Mouse (Mus musculus) midbrain, embryonic 12.5 days (tissue): Measurements from ENCODE around the gene Apc2. TPM values are rescaled to one million over a fixed set of nuclear protein-coding genes. Genes with fewer than 3 reads are reported as not detected.
A peak's percentile ranks its signal among the peaks of the same experiment; 100 is the strongest.

Experiments used
- ATAC-seq: fragments of 200-750 bp; cut with Nextera tagmentation; 2 replicates; pipeline ENCODE4 v1.8.0; 2017; ENCODE audit warnings: low read depth, moderate TSS enrichment, moderate library complexity; ENCODE audit not compliant: low FRiP score
- H3K27ac ChIP-seq: fragments of 300-500 bp; sonication (generic); replicated peaks from 2 replicates; pipeline ENCODE4 v1.5.1; 2016; ENCODE audit warnings: mild to moderate bottlenecking
- H3K27me3 ChIP-seq: fragments of 300-500 bp; sonication (generic); 2 replicates; pipeline ENCODE4 v1.6.1; 2016; ENCODE audit warnings: mild to moderate bottlenecking
- H3K36me3 ChIP-seq: fragments of 300-500 bp; sonication (generic); 2 replicates; pipeline ENCODE4 v1.6.1; 2016
- H3K4me1 ChIP-seq: fragments of 300-500 bp; sonication (generic); 2 replicates; pipeline ENCODE4 v1.6.1; 2016
- H3K4me2 ChIP-seq: fragments of 300-500 bp; sonication (generic); replicated peaks from 2 replicates; pipeline ENCODE4 v1.6.1; 2016; ENCODE audit warnings: mild to moderate bottlenecking, moderate library complexity
- H3K4me3 ChIP-seq: fragments of 300-500 bp; sonication (generic); 2 replicates; pipeline ENCODE4 v1.5.1; 2016; ENCODE audit warnings: mild to moderate bottlenecking
- H3K9ac ChIP-seq: fragments of 300-500 bp; sonication (generic); replicated peaks from 2 replicates; pipeline ENCODE4 v1.6.1; 2016; ENCODE audit warnings: mild to moderate bottlenecking, moderate library complexity
- H3K9me3 ChIP-seq: fragments of 300-500 bp; sonication (generic); 2 replicates; pipeline ENCODE4 v1.6.1; 2016; ENCODE audit warnings: mild to moderate bottlenecking
- WGBS: fragments of 180-500 bp; shearing (Covaris S2); methylation state at CpG from one replicate; pipeline ENCODE4 v1.1.7; 2016; 5-methylcytosine and 5-hydroxymethylcytosine counted together
- microRNA-seq: library from miRNA; unstranded; fragments of <30 nt; microRNA quantifications from one replicate; pipeline ENCODE4, GENCODE M21; 2017
- polyA plus RNA-seq: library from polyadenylated mRNA; unstranded; fragments of >200 nt; fragmentation: Nextera tagmentation; extraction: Ambion mirVana; gene quantifications from 2 replicates; pipeline ENCODE4 v1.2.1, GENCODE M21; 2016

The Apc2 gene
- polyA plus RNA-seq, 1 experiment from 2014 or later = 181 TPM

- Histone ChIP-seq H3K4me1 (peaks cover 25% of the 10 kb centered on the region), H3K4me3 (no peak overlapping the region), H3K27me3 (peaks cover 99% of the 10 kb centered on the region), H3K4me2 (no peak overlapping the region), H3K27ac (no peak overlapping the region), H3K9ac (no peak overlapping the region), H3K36me3 (no peaks in the 10 kb centered on the region), H3K9me3 (no peaks in the 10 kb centered on the region)
- 16% methylated on average over 11 of the region's 11 CpGs for WGBS
- ATAC-seq = no peak
These were observed 56.1 kb downstream of the Apc2 start for GRCm38 (mm10) chr10:80351896-80352295.

DNA sequence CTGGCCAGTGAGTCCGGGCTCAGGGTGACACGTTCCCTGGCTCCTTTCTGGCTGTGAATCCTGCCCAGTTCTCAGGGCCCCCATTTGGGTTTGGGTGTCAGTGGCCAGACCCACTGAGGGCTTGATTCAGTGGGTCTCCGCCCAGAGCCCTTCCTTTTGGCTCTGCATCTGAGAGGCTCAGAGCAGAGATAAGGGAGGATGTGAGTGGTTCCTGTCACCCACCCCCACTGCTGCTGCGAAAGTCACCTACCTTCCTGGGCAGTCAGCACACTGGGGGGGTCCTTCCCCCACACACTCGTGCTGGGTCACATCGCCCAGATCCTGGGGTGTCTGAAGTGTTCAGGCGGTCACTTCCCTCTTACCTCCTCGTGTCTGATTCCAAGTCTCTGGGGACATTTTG is 57.0 kb downstream of the Apc2 start:
- no peak overlapping the region for H3K27ac ChIP-seq
- no peaks in the 10 kb centered on the region for H3K36me3 ChIP-seq
- ATAC-seq = no peak
- no peaks in the 10 kb centered on the region for H3K9me3 ChIP-seq
- WGBS = 72% methylated on average over 8 of the region's 8 CpGs
- no peak overlapping the region for H3K4me3 ChIP-seq
- peaks cover 99% of the 10 kb centered on the region for H3K27me3 ChIP-seq
- no peak overlapping the region for H3K9ac ChIP-seq
- no peak overlapping the region for H3K4me2 ChIP-seq
- H3K4me1 ChIP-seq = peaks cover 26% of the 10 kb centered on the region

DNA sequence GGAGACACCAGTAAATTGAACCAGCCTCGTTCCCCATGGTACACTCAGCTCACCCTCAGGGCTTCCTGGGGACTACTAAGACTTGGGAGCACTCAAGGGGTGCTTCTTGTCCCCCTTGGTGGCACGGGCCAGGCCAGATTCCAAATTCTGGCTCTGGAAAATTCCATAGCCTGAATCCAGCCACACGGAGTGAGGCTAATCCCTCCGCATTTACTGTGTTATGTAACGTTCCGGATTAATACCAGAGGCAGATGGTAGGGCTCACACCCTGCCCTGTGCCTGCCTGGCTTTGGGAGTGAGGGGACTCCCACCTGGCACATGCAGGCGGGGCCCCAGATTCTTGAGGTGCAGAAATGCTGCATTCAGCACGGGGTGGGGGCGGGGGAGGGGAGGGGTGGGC is 59.7 kb downstream of the Apc2 start:
- Histone ChIP-seq H3K9ac (no peak overlapping the region), H3K4me2 (no peak overlapping the region), H3K4me3 (no peak overlapping the region), H3K9me3 (no peaks in the 10 kb centered on the region), H3K27me3 (peaks cover 100% of the 10 kb centered on the region), H3K36me3 (no peaks in the 10 kb centered on the region), H3K27ac (no peak overlapping the region), H3K4me1 (peaks cover 17% of the 10 kb centered on the region)
- no peak for ATAC-seq
- 7% methylated on average over 8 of the region's 9 CpGs for WGBS

DNA sequence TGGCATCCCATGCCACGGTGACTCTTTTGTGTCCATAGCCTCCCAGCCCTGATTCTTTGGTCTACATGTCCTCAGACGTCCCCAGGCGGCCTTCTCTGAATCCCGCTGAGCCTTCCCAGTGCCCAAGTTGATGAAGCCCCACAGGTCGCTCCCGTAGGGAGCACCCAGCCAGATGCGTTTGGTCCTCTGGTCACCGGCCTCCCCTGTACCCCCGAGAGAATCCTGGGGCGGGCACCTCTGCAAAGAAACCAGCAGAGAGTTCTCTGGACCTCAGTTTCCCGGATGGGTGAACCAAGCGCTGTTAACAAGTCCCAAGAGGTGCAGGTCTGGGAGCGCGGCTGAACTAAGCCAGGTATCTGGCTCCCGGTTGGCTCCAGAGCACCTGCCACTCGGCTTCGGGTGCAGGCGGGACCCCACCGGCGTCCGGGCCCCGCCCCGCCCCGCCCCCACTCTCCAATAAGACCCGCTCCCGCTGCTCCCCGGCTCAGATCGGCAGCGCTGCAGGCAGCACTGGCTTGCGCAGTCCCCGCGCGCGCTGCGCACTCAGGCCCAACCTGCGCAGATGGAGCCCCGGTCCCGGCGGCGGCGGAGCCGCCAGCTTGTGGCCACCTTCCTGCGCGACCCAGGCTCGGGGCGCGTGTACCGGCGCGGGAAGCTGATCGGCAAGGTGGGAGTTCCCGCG is 60.4 kb downstream of the Apc2 start, which contains the start of gene Plk5:
Gene Plk5, plus strand, starts transcription at position 459 of the 682 bp plus-strand sequence.
- peaks cover 17% of the 10 kb centered on the region for H3K4me1 ChIP-seq
- 1% methylated on average over 51 of the region's 53 CpGs for WGBS

GRCm38 (mm10) chr10:80356737-80357136 is 61.0 kb downstream of the Apc2 start:
- Histone ChIP-seq H3K4me2 (peak overlapping the region; percentile 44), H3K36me3 (no peaks in the 10 kb centered on the region), H3K4me1 (peaks cover 17% of the 10 kb centered on the region), H3K9ac (no peak overlapping the region), H3K9me3 (no peaks in the 10 kb centered on the region), H3K4me3 (peak overlapping the region; percentile 34), H3K27me3 (peaks cover 100% of the 10 kb centered on the region), H3K27ac (no peak overlapping the region)
- 2% methylated on average over 34 of the region's 34 CpGs for WGBS
- no peak for ATAC-seq

More for the DNA sequence above, 60.4 kb downstream of the Apc2 start, which contains the start of gene Plk5:
- peak within 1 kb of the TSS; percentile 34 for H3K4me3 ChIP-seq
- no peak for ATAC-seq
- H3K9me3 ChIP-seq = no peaks in the 10 kb centered on the region
- H3K27me3 ChIP-seq = peaks cover 100% of the 10 kb centered on the region
- H3K9ac ChIP-seq = no peak within 1 kb of the TSS
- no peaks in the 10 kb centered on the region for H3K36me3 ChIP-seq
- H3K27ac ChIP-seq = no peak within 1 kb of the TSS
- H3K4me2 ChIP-seq = peak within 1 kb of the TSS; percentile 44

GRCm38 (mm10) chr10:80357336-80357735 is 61.6 kb downstream of the Apc2 start:
- H3K9me3 ChIP-seq = no peaks in the 10 kb centered on the region
- H3K27me3 ChIP-seq = peaks cover 97% of the 10 kb centered on the region
- H3K4me2 ChIP-seq = no peak overlapping the region
- no peak overlapping the region for H3K4me3 ChIP-seq
- WGBS = 30% methylated on average over 7 of the region's 7 CpGs
- no peak for ATAC-seq
- no peaks in the 10 kb centered on the region for H3K36me3 ChIP-seq
- H3K27ac ChIP-seq = no peak overlapping the region
- peaks cover 17% of the 10 kb centered on the region for H3K4me1 ChIP-seq
- H3K9ac ChIP-seq = no peak overlapping the region

DNA sequence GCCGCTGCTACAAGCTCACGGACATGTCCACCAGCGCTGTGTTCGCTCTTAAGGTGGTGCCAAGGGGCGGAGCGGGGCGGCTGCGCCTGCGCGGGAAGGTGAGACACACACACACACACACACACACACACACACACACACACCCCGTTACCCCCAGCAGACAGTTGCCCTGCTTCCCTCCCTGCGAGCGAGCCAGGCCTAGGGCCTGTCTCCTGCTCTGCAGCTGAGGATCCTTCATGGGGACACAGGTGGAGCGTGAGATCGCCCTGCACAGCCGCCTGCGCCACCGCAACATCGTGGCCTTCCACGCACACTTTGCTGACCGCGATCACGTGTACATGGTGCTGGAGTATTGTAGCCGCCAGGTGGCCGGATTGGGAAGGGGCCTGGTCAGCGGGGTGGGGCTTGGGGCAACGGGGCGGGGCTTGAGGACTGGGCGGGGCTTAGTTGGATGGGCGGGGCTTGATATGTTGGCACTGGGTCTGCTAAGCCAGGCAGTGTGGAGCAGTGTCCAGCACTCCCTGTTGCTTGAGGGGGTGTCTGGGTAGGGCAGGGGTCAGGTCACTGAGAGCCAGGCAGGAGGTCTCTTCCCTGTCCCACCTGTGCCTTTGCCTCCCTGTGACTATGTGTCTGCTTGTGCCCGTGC is 62.3 kb downstream of the Apc2 start:
- 7% methylated on average over 31 of the region's 31 CpGs for WGBS
- Histone ChIP-seq H3K4me1 (peaks cover 17% of the 10 kb centered on the region), H3K27ac (no peak overlapping the region), H3K4me3 (0 out of 2 replicates have a peak overlapping the region, but pooled peaks have one; percentile 7), H3K4me2 (peak overlapping the region; percentile 34), H3K9me3 (no peaks in the 10 kb centered on the region), H3K36me3 (no peaks in the 10 kb centered on the region), H3K27me3 (peaks cover 97% of the 10 kb centered on the region), H3K9ac (no peak overlapping the region; the same call in 1 of the 2 replicates)
- 0 out of 2 replicates have a peak, but pooled peaks have one; percentile 30 for ATAC-seq

DNA sequence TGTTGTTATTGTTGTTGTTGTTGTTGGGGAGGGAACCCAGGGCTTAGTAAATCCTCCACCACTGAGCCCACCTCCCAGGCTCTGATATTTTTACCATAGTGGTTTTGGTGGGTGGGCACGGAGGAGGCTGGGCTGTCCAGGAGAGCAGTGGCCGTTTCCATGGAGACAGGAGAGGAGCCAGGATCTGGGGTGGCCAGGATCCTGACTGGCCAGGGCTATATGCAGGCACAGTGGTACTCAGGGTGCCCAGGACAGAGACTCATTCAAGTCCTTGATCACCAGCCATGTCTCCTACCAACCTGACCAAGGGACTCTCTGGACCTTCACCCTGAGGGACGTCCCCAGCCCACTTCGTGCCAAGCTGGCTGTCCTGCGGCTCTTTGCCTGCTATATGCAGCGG is 68.0 kb downstream of the Apc2 start:
- H3K36me3 ChIP-seq = no peaks in the 10 kb centered on the region
- ATAC-seq = no peak
- WGBS = 33% methylated on average over 6 of the region's 6 CpGs
- peaks cover 5% of the 10 kb centered on the region for H3K9me3 ChIP-seq
- H3K27me3 ChIP-seq = peaks cover 71% of the 10 kb centered on the region
- peaks cover 6% of the 10 kb centered on the region for H3K4me1 ChIP-seq
- H3K9ac ChIP-seq = no peak overlapping the region
- no peak overlapping the region for H3K4me2 ChIP-seq
- H3K27ac ChIP-seq = no peak overlapping the region
- H3K4me3 ChIP-seq = no peak overlapping the region

- peaks cover 5% of the 10 kb centered on the region for H3K9me3 ChIP-seq
- no peaks in the 10 kb centered on the region for H3K36me3 ChIP-seq
- ATAC-seq = no peak
- peaks cover 51% of the 10 kb centered on the region for H3K27me3 ChIP-seq
- peaks cover 6% of the 10 kb centered on the region for H3K4me1 ChIP-seq
- no peak overlapping the region for H3K9ac ChIP-seq
- no peak overlapping the region for H3K4me2 ChIP-seq
- no peak overlapping the region for H3K27ac ChIP-seq
- WGBS = 72% methylated on average over 6 of the region's 6 CpGs
- no peak overlapping the region for H3K4me3 ChIP-seq
These were observed 70.0 kb downstream of the Apc2 start for GRCm38 (mm10) chr10:80365736-80366135.

Small RNAs within 50 kb of the gene (microRNA-seq; reads per million reads assigned to microRNA genes)
- gene Mir6911 = 0.93 reads per million

Other genes with a start within 250 kb of the Apc2 start
- 483 and 524 TPM in 2 replicates for gene Gpx4, start 248.8 kb upstream of the Apc2 start, polyA plus RNA-seq
- gene Sbno2, start 190.4 kb upstream of the Apc2 start, polyA plus RNA-seq = 14.7 and 15.7 TPM in 2 replicates
- gene Stk11, start 180.2 kb upstream of the Apc2 start, polyA plus RNA-seq = 16.7 and 20.3 TPM in 2 replicates
- gene Atp5d, start 157.3 kb upstream of the Apc2 start, polyA plus RNA-seq = 379 and 384 TPM in 2 replicates
- 19.3 and 20.0 TPM in 2 replicates for gene Cbarp, start 155.1 kb upstream of the Apc2 start, polyA plus RNA-seq
- 41.7 and 46.4 TPM in 2 replicates for gene Midn, start 147.7 kb upstream of the Apc2 start, polyA plus RNA-seq
- gene Cirbp, start 130.0 kb upstream of the Apc2 start, polyA plus RNA-seq = 227 and 233 TPM in 2 replicates
- gene 1600002K03Rik, start 123.0 kb upstream of the Apc2 start, polyA plus RNA-seq = 12.9 and 13.6 TPM in 2 replicates
- gene Efna2, start 116.5 kb upstream of the Apc2 start, polyA plus RNA-seq = 114 and 127 TPM in 2 replicates
- gene Mum1, start 69.5 kb upstream of the Apc2 start, polyA plus RNA-seq = 151 and 195 TPM in 2 replicates
- 205 and 213 TPM in 2 replicates for gene Ndufs7, start 46.9 kb upstream of the Apc2 start, polyA plus RNA-seq
- 28.1 and 29.5 TPM in 2 replicates for gene Gamt, start 35.0 kb upstream of the Apc2 start, polyA plus RNA-seq
- gene Dazap1, start 34.5 kb upstream of the Apc2 start, polyA plus RNA-seq = 61.2 and 71.3 TPM in 2 replicates
- gene Rps15, start 3.5 kb upstream of the Apc2 start, polyA plus RNA-seq = 671 and 694 TPM in 2 replicates
- gene 2310011J03Rik, start 24.6 kb downstream of the Apc2 start, polyA plus RNA-seq = 36.2 and 44.5 TPM in 2 replicates
- 2.4 and 3.7 TPM in 2 replicates for gene Pcsk4, start 33.5 kb downstream of the Apc2 start, polyA plus RNA-seq
- gene Reep6, start 34.0 kb downstream of the Apc2 start, polyA plus RNA-seq = 3.1 and 4.3 TPM in 2 replicates
- gene Adamtsl5, start 52.4 kb downstream of the Apc2 start, polyA plus RNA-seq = 0.38 and 0.79 TPM in 2 replicates
- gene Plk5, start 60.5 kb downstream of the Apc2 start, polyA plus RNA-seq = 0.31 and 0.52 TPM in 2 replicates
- 18.4 and 19.7 TPM in 2 replicates for gene Mex3d, start 91.7 kb downstream of the Apc2 start, polyA plus RNA-seq
- 288 and 314 TPM in 2 replicates for gene Mbd3, start 103.6 kb downstream of the Apc2 start, polyA plus RNA-seq
- gene Uqcr11, start 110.9 kb downstream of the Apc2 start, polyA plus RNA-seq = 398 and 414 TPM in 2 replicates
- gene Tcf3, start 137.7 kb downstream of the Apc2 start, polyA plus RNA-seq = 185 and 191 TPM in 2 replicates
- gene Onecut3, start 198.9 kb downstream of the Apc2 start, polyA plus RNA-seq = 2.8 and 3.2 TPM in 2 replicates
- 0.78 and 0.97 TPM in 2 replicates for gene Atp8b3, start 243.1 kb downstream of the Apc2 start, polyA plus RNA-seq